In the genomic region with DNA sequence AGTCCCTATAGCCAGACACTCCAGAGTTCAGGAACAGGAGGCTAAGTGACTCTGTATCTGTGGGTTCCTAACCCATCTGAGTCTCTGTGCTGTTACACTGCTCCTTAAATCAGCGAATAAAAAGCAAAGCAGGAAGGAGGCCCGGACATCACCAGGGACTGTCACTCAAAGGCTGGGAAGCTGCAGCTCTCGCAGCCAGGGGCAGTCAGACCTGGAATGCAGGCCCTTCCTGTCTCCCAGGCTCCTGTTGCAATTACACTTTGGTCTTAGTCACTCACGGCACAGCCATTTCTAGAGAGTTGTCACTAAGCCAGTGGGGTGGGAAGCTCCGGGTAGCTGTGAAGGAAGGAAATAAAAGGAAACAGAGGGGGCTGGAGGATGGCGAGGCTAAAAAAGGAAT, we compare ENCODE assay signal across 7 mouse cellular contexts. TPM values are rescaled to one million over a fixed set of nuclear protein-coding genes. Genes with fewer than 3 reads are reported as not detected.
A peak's percentile ranks its signal among the peaks of the same experiment; 100 is the strongest.
DNase-seq lines count a peak whose midpoint lies in the region; ATAC-seq and TF ChIP-seq lines count a peak whose summit lies in the region.

No protein-coding gene starts in this region.

- WGBS in spleen, adult 2 months: 34% methylated on average over 6 of the region's 6 CpGs
- WGBS in embryonic facial prominence, embryonic 14.5 days: 3% methylated on average over 6 of the region's 6 CpGs
- WGBS in heart, embryonic 16.5 days: 1% methylated on average over 6 of the region's 6 CpGs

- no peaks in the 10 kb centered on the region; the same call in 1 of the 2 replicates for H3K36me3 ChIP-seq in spleen, adult 2 months (ENCODE audit: control insufficient read depth, insufficient read depth, low read length)
- H3K36me3 ChIP-seq in embryonic facial prominence, embryonic 14.5 days (ENCODE audit: control insufficient read depth, insufficient read depth, low read length): no peaks in the 10 kb centered on the region
- H3K36me3 ChIP-seq in heart, embryonic 16.5 days (ENCODE audit: control insufficient read depth, insufficient read depth): no peaks in the 10 kb centered on the region
- no peaks in the 10 kb centered on the region for H3K36me3 ChIP-seq in myocyte (ENCODE audit: control insufficient read depth, insufficient read depth)

- no peaks in the 10 kb centered on the region for H3K9me3 ChIP-seq in embryonic facial prominence, embryonic 14.5 days (ENCODE audit: control insufficient read depth, low read length)
- no peaks in the 10 kb centered on the region for H3K9me3 ChIP-seq in heart, embryonic 16.5 days (replicated peaks; ENCODE audit: control insufficient read depth, low read length)

- no peak for TF ChIP-seq POLR2A in spleen, adult 2 months (IDR thresholded peaks at IDR 0.05; ENCODE audit: low read depth, low read length)
- TF ChIP-seq POLR2A in myocyte (IDR thresholded peaks at IDR 0.05; ENCODE audit: insufficient read length, low read depth): no peak

- TF ChIP-seq CTCF in spleen, adult 2 months (IDR thresholded peaks at IDR 0.05; ENCODE audit: extremely low read depth, insufficient read depth, insufficient read length, insufficient replicate concordance): no peak

- no peak overlapping the region for H3K4me3 ChIP-seq in spleen, adult 2 months (ENCODE audit: extremely low read depth, insufficient read depth, insufficient read length)
- H3K4me3 ChIP-seq in embryonic facial prominence, embryonic 14.5 days (ENCODE audit: low read depth, low read length): no peak overlapping the region
- no peak overlapping the region for H3K4me3 ChIP-seq in heart, embryonic 16.5 days (ENCODE audit: low read length)
- H3K4me3 ChIP-seq in myocyte: no peak overlapping the region

- peak; percentile 27; the same call in 1 of the 2 replicates for ATAC-seq in embryonic facial prominence, embryonic 14.5 days (ENCODE audit: low read depth)
- ATAC-seq in heart, embryonic 16.5 days (replicated peaks; ENCODE audit: extremely low read depth, insufficient read depth, low FRiP score): peak; percentile 47
- no peak for ATAC-seq in activated CD4-positive, CD25-positive, alpha-beta regulatory T cell, adult 4 months

- H3ac ChIP-seq in myocyte (ENCODE audit: control insufficient read depth, insufficient read length): no peak overlapping the region

- intact Hi-C loops in left cerebral cortex, postnatal 36 days (cut with DNase I): loop anchor here (5.0 kb wide), 1 partner anchor 33 kb away; a partner anchor contains a TSS

- H3K9ac ChIP-seq in embryonic facial prominence, embryonic 14.5 days (ENCODE audit: low read depth, low read length): no peak overlapping the region
- peak overlapping the region; percentile 52 for H3K9ac ChIP-seq in heart, embryonic 16.5 days (ENCODE audit: low read length)

- H3K27me3 ChIP-seq in spleen, adult 2 months (ENCODE audit: control insufficient read depth, insufficient read depth, low read length): no peaks in the 10 kb centered on the region
- H3K27me3 ChIP-seq in embryonic facial prominence, embryonic 14.5 days (replicated peaks; ENCODE audit: control insufficient read depth, insufficient read depth, low read length): no peaks in the 10 kb centered on the region
- no peaks in the 10 kb centered on the region for H3K27me3 ChIP-seq in heart, embryonic 16.5 days (ENCODE audit: control insufficient read depth, insufficient read depth, low read length)
- H3K27me3 ChIP-seq in myocyte (ENCODE audit: control insufficient read depth, insufficient read depth, insufficient read length): no peaks in the 10 kb centered on the region

- peak overlapping the region; percentile 30 for H3K27ac ChIP-seq in spleen, adult 2 months (ENCODE audit: insufficient read depth, low read length)
- H3K27ac ChIP-seq in embryonic facial prominence, embryonic 14.5 days (replicated peaks; ENCODE audit: low read depth, low read length): peak overlapping the region; percentile 30; the same call in 1 of the 2 replicates
- peak overlapping the region; percentile 90 for H3K27ac ChIP-seq in heart, embryonic 16.5 days (ENCODE audit: low read length)

- H3K79me2 ChIP-seq in myocyte (ENCODE audit: control insufficient read depth, insufficient read depth): peaks cover 91% of the 10 kb centered on the region

- no peak overlapping the region for H3K4me2 ChIP-seq in embryonic facial prominence, embryonic 14.5 days (ENCODE audit: low read depth, low read length)
- peak overlapping the region; percentile 36; the same call in 1 of the 2 replicates for H3K4me2 ChIP-seq in heart, embryonic 16.5 days (ENCODE audit: low read depth, low read length)
- peak overlapping the region; percentile 86 for H3K4me2 ChIP-seq in myocyte (ENCODE audit: low read depth)

- no peak for DNase-seq in spleen, adult 2 months (ENCODE audit: low read depth in 1 of 2, low spot score in 2 of 2)
- no peak for DNase-seq in spleen, adult 18-20 months
- DNase-seq in embryonic facial prominence, embryonic 14.5 days (ENCODE audit: low spot score): peak; percentile 74
- DNase-seq in left cerebral cortex, postnatal 36 days (ENCODE audit: low spot score in 2 of 2): peak; percentile 64 to 66

- H3K4me1 ChIP-seq in spleen, adult 2 months (ENCODE audit: control insufficient read depth, insufficient read depth, insufficient read length): peaks cover 15% of the 10 kb centered on the region
- peaks cover 44% of the 10 kb centered on the region for H3K4me1 ChIP-seq in embryonic facial prominence, embryonic 14.5 days (ENCODE audit: control insufficient read depth, insufficient read depth, low read length)
- H3K4me1 ChIP-seq in heart, embryonic 16.5 days (ENCODE audit: control insufficient read depth, insufficient read depth, low read length): peaks cover 34% of the 10 kb centered on the region

TF ChIP-seq in myocyte, 11 proteins besides CTCF, POLR2A, EP300 and RAD21:
- TF ChIP-seq MYOG (IDR thresholded peaks at IDR 0.05; ENCODE audit: control insufficient read depth in 1 of 3, insufficient read depth in 1 of 3, insufficient read length in 2 of 3, low read depth in 2 of 3) (no peak), MYOD1 (IDR thresholded peaks at IDR 0.05; ENCODE audit: control insufficient read depth in 1 of 3, insufficient read length in 2 of 3, low read depth in 2 of 3) (peak in 1 of 3 experiments; percentile 48), CEBPB (IDR thresholded peaks at IDR 0.05; ENCODE audit: insufficient read depth, poor library complexity, severe bottlenecking) (0 out of 2 replicates have a peak, but pooled peaks have one; percentile 15), TCF3 (IDR thresholded peaks at IDR 0.05; ENCODE audit: insufficient read length, low read depth) (no peak)

RNA-seq across cellular contexts. Expression of a gene that starts 33.2 kb away (rescaled TPM):
- polyA plus RNA-seq in spleen, adult 2 months (2012; rRNA removed): 98.7 and 123 TPM in 2 replicates
- 39.4 and 40.2 TPM in 2 replicates for polyA plus RNA-seq in embryonic facial prominence, embryonic 14.5 days (2014; fragmentation: Nextera tagmentation; extraction: Ambion mirVana)
- 26.9 and 27.4 TPM in 2 replicates for polyA plus RNA-seq in heart, embryonic 16.5 days (2015; fragmentation: Nextera tagmentation; extraction: Ambion mirVana)
- 10 to 100 TPM; 57.0 to 62.5 TPM for total RNA-seq in left cerebral cortex, postnatal 36 days (2021)
- 39.6 TPM for polyA plus RNA-seq in myocyte (2012; fragmentation: generic; extraction: Trizol)
- polyA plus RNA-seq in activated CD4-positive, CD25-positive, alpha-beta regulatory T cell, adult 4 months (2017; shearing (Covaris generic)): 100 to 1,000 TPM in 1 of 2 experiments, 10 to 100 TPM in 1; 89.4 to 115 TPM

Comparison
In these comparisons a context has a peak if more than half of its experiments do, and no peak if none do; other contexts are left out.
1. DNase-seq: peak in embryonic facial prominence, embryonic 14.5 days (single experiment) and left cerebral cortex, postnatal 36 days (2 of 2); none in spleen, adult 2 months (0 of 2) and spleen, adult 18-20 months (0 of 2).
2. H3K27ac ChIP-seq: peak in every context shown above with its lines; median percentile 90 in heart, embryonic 16.5 days; 30 in spleen, adult 2 months; 30 in embryonic facial prominence, embryonic 14.5 days.